Mouse (Mus musculus) myocyte (in vitro differentiated cells): ENCODE data around the gene Tirap.
"Not testable (repeated sequence)": the region's sequence is repeated elsewhere in the genome, so short reads cannot be mapped to it uniquely, and the experiment has no call there.

Experiments used
- CEBPB ChIP-seq: IDR thresholded peaks from 2 replicates; pipeline ENCODE4 v1.6.1; 2011; ENCODE audit warnings: mild to moderate bottlenecking, moderate library complexity; ENCODE audit not compliant: poor library complexity, insufficient read depth, severe bottlenecking
- E2F4 ChIP-seq: IDR thresholded peaks from one replicate; pipeline ENCODE4 v1.6.1; 2011; ENCODE audit warnings: mild to moderate bottlenecking, control low read depth, moderate library complexity; ENCODE audit not compliant: insufficient read depth
- MAX ChIP-seq: IDR thresholded peaks from one replicate; pipeline ENCODE4 v1.6.1; 2011; ENCODE audit warnings: low read depth, mild to moderate bottlenecking, control low read depth
- MYOG ChIP-seq, 3 experiments: IDR thresholded peaks; one replicate each; pipeline ENCODE4 v1.6.1; 2011; ENCODE audit warnings: control low read depth in 2 of 3, low read depth in 2 of 3, mild to moderate bottlenecking in 2 of 3; ENCODE audit not compliant: insufficient read length in 2 of 3, control insufficient read depth in 1 of 3, insufficient read depth in 1 of 3
- POLR2A ChIP-seq: IDR thresholded peaks from one replicate; pipeline ENCODE4 v1.6.1; 2011; ENCODE audit warnings: low read depth, mild to moderate bottlenecking, control low read depth, moderate library complexity; ENCODE audit not compliant: insufficient read length
- REST ChIP-seq: IDR thresholded peaks from one replicate; pipeline ENCODE4 v1.6.1; 2011; ENCODE audit warnings: mild to moderate bottlenecking, control low read depth, moderate library complexity; ENCODE audit not compliant: insufficient read depth, insufficient read length
- SRF ChIP-seq: IDR thresholded peaks from one replicate; pipeline ENCODE4 v1.6.1; 2011; ENCODE audit warnings: low read depth; ENCODE audit not compliant: control insufficient read depth, insufficient read length
- TCF12 ChIP-seq: IDR thresholded peaks from one replicate; pipeline ENCODE4 v1.6.1; 2011; ENCODE audit warnings: mild to moderate bottlenecking, control low read depth; ENCODE audit not compliant: poor library complexity, insufficient read depth, severe bottlenecking
- USF1 ChIP-seq: IDR thresholded peaks from one replicate; pipeline ENCODE4 v1.6.1; 2011; ENCODE audit warnings: low read depth, mild to moderate bottlenecking, control low read depth, moderate library complexity

GRCm38 (mm10) chr9:35148822-35149221, 51.3 kb downstream of the Tirap start:
- TF ChIP-seq POLR2A; REST; TCF12; E2F4; CEBPB; MAX; MYOG (IDR thresholded peaks at IDR 0.05; ENCODE audit: control insufficient read depth in 1 of 3, insufficient read depth in 1 of 3, insufficient read length in 2 of 3, low read depth in 2 of 3); SRF; USF1: not testable (repeated sequence)
